Mouse (Mus musculus) liver, embryonic 14.5 days (tissue): Measurements from ENCODE around the gene Il13ra1.

Experiments used
- CTCF ChIP-seq: IDR thresholded peaks from 2 replicates; pipeline ENCODE4 v1.5.1; 2016; ENCODE audit warnings: antibody characterized with exemption, low read depth, control low read depth
- EP300 ChIP-seq: IDR thresholded peaks from 2 replicates; pipeline ENCODE4 v1.6.1; 2016; ENCODE audit warnings: antibody characterized with exemption, low read depth

DNA sequence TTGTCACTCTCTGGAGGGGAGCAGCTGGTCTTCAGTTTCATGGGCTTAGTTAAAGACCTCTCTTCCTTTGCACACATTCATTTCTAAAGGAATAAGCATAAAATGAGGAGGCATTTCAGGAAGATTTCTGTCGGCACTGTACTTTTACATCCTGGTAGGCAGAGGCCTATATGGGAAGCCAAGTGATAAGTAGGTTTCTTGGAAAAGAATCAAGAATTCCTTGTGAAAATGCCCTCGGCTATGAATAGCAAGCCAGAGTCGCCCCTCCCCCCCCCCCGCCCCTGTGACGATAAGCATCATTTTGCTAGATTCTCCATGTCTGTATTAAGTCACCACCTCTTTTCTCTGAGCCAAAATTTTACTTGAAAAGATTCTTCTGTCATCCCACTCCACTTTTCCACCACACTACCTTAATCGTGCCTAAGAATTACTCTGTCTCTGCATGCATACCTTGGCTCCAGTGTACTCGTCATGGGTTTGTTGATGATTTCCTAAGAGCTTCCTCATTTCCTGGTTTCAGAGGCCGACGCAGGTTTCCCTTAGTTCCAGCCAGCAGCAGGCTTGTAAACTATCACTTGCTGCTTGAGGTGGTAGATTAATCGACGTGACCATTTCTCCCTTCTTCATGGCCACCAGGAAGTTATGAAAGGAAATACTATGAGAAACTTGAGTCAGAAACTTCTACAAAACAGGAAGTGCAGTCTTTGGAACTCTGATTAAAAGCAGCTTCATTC is 17.3 kb downstream of the Il13ra1 start:
- TF ChIP-seq CTCF, result no peak
- no peak for TF ChIP-seq EP300
